Mouse (Mus musculus) kidney, adult 2 months (tissue): ENCODE data around the gene Ncf2.

ENCODE experiments used
- CTCF ChIP-seq: fragments of 200-500 bp; conservative IDR thresholded peaks from 2 replicates; pipeline ENCODE4 v1.5.1; 2011; ENCODE audit warnings: low read depth, mild to moderate bottlenecking, control low read depth, low read length, moderate library complexity, mixed read lengths; ENCODE audit not compliant: insufficient read depth, insufficient read length
- POLR2A ChIP-seq: fragments of 200-500 bp; IDR thresholded peaks from one replicate; pipeline ENCODE4 v1.6.1; 2011; ENCODE audit warnings: low read depth, low read length, control low read depth

- no peak for TF ChIP-seq POLR2A
- no peak for TF ChIP-seq CTCF
These were observed 8.3 kb downstream of the Ncf2 start for GRCm38 (mm10) chr1:152808392-152808680.
